Mouse (Mus musculus): Measurements from ENCODE around the gene Lypd6. TPM values are rescaled to one million over a fixed set of nuclear protein-coding genes. Genes with fewer than 3 reads are reported as not detected.

Lypd6 gene
- 17.4 and 17.5 TPM in 2 replicates for polyA plus RNA-seq (2014; fragmentation: Nextera tagmentation; extraction: Ambion mirVana)

GRCm38 (mm10) chr2:50066246-50066967, at the start of gene Lypd6:
Gene Lypd6, plus strand, starts transcription at chr2:50066429.
- peaks cover 3% of the 10 kb centered on the region; the same call in 1 of the 2 replicates for H3K27me3 ChIP-seq (ENCODE audit: control insufficient read depth, insufficient read depth, low read length)
- no peaks in the 10 kb centered on the region for H3K36me3 ChIP-seq (ENCODE audit: control insufficient read depth, insufficient read depth, low read length)
- ATAC-seq (ENCODE audit: low read depth) = peak; percentile 98
- H3K27ac ChIP-seq (ENCODE audit: low read depth, low read length) = no peak within 1 kb of the TSS
- H3K9me3 ChIP-seq (ENCODE audit: control insufficient read depth, low read length) = no peaks in the 10 kb centered on the region
- peak within 1 kb of the TSS; percentile 93 for H3K4me2 ChIP-seq (ENCODE audit: low read depth, low read length)
- H3K4me3 ChIP-seq (ENCODE audit: low read depth, low read length) = peak within 1 kb of the TSS; percentile 67
- under 1% methylated on average over 75 of the region's 76 CpGs for WGBS
- H3K4me1 ChIP-seq (ENCODE audit: control insufficient read depth, insufficient read depth, low read length) = peaks cover 12% of the 10 kb centered on the region; the same call in 1 of the 2 replicates
- H3K9ac ChIP-seq (replicated peaks; ENCODE audit: low read depth, low read length) = peak within 1 kb of the TSS; percentile 51

GRCm38 (mm10) chr2:50019477-50019876, 46.8 kb upstream of the Lypd6 start:
- Histone ChIP-seq H3K36me3 (ENCODE audit: control insufficient read depth, insufficient read depth, low read length) (no peaks in the 10 kb centered on the region), H3K4me1 (ENCODE audit: control insufficient read depth, insufficient read depth, low read length) (no peaks in the 10 kb centered on the region), H3K4me3 (ENCODE audit: low read depth, low read length) (no peak overlapping the region), H3K9me3 (ENCODE audit: control insufficient read depth, low read length) (no peaks in the 10 kb centered on the region), H3K9ac (replicated peaks; ENCODE audit: low read depth, low read length) (no peak overlapping the region), H3K27me3 (ENCODE audit: control insufficient read depth, insufficient read depth, low read length) (no peaks in the 10 kb centered on the region), H3K27ac (ENCODE audit: low read depth, low read length) (no peak overlapping the region), H3K4me2 (ENCODE audit: low read depth, low read length) (no peak overlapping the region)
- no peak for ATAC-seq (ENCODE audit: low read depth)
- WGBS = 84% methylated on average over 1 of the region's 1 CpGs

DNA sequence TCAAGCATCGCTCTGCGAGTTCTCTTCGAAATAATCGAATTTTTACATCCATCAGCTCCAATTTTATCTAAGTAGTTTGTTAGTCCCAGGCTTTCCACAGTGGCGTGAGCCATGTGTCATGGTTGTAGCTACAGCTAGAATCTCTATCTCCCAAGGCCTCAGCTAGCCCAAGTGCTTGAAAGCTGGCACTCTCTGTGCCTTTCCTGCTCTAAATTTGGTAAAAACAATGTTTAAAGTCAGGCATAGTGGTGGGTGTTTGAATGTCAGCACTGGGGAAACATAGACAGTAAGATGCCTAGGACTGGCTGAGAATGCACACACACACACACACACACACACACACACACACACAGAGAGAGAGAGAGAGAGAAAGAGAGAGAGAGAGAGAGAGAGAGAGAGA, 40.7 kb upstream of the Lypd6 start:
- no peak overlapping the region for H3K4me3 ChIP-seq (ENCODE audit: low read depth, low read length)

GRCm38 (mm10) chr2:50028930-50029329, 37.3 kb upstream of the Lypd6 start:
- 68% methylated on average over 8 of the region's 8 CpGs for WGBS
- no peaks in the 10 kb centered on the region for H3K4me1 ChIP-seq (ENCODE audit: control insufficient read depth, insufficient read depth, low read length)
- no peak for ATAC-seq (ENCODE audit: low read depth)

More for the DNA sequence above, 40.7 kb upstream of the Lypd6 start:
- no peak for ATAC-seq (ENCODE audit: low read depth)
- H3K4me2 ChIP-seq (ENCODE audit: low read depth, low read length) = no peak overlapping the region
- no peaks in the 10 kb centered on the region for H3K36me3 ChIP-seq (ENCODE audit: control insufficient read depth, insufficient read depth, low read length)
- H3K9ac ChIP-seq (replicated peaks; ENCODE audit: low read depth, low read length) = no peak overlapping the region
- H3K9me3 ChIP-seq (ENCODE audit: control insufficient read depth, low read length) = no peaks in the 10 kb centered on the region
- WGBS = 90% methylated on average over 5 of the region's 5 CpGs
- H3K27me3 ChIP-seq (ENCODE audit: control insufficient read depth, insufficient read depth, low read length) = no peaks in the 10 kb centered on the region
- H3K4me1 ChIP-seq (ENCODE audit: control insufficient read depth, insufficient read depth, low read length) = no peaks in the 10 kb centered on the region
- no peak overlapping the region for H3K27ac ChIP-seq (ENCODE audit: low read depth, low read length)

DNA sequence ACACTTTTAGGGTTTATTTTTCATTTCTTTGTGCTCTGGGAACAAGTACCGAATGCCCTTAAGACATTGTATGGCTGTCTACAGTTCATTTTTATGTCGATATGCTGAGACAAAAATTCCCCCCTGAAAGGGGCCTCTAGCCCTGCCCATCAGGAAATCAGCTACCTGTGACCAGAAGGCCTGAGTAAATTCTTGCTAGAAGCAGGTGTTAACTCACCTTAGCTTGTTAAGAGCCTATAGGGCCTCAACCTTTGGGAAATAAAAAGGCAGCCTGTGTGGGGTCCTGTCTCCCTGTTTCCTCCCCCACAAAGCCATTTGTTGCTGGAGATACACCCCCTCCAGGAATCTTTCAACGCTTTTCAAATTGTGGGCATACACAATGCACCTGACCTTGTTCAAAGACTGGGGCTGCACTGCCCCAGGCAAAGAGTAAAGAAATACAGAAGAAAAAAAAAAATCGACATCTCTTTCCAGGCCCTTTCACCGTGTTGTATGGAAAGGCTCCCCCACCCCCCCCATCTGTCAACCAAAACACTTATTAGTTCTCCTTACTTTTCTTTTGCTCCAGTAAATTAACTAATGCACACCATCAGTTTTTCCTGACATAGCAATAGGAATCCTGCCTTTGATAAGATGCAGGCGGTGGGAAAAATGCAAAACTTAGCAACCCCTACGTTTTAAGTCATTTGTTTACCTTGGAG, 21.9 kb upstream of the Lypd6 start:
- H3K27ac ChIP-seq (ENCODE audit: low read depth, low read length) = no peak overlapping the region
- no peaks in the 10 kb centered on the region for H3K4me1 ChIP-seq (ENCODE audit: control insufficient read depth, insufficient read depth, low read length)
- no peaks in the 10 kb centered on the region for H3K36me3 ChIP-seq (ENCODE audit: control insufficient read depth, insufficient read depth, low read length)
- no peak for ATAC-seq (ENCODE audit: low read depth)
- no peaks in the 10 kb centered on the region for H3K27me3 ChIP-seq (ENCODE audit: control insufficient read depth, insufficient read depth, low read length)
- H3K9ac ChIP-seq (replicated peaks; ENCODE audit: low read depth, low read length) = no peak overlapping the region
- no peaks in the 10 kb centered on the region for H3K9me3 ChIP-seq (ENCODE audit: control insufficient read depth, low read length)
- no peak overlapping the region for H3K4me3 ChIP-seq (ENCODE audit: low read depth, low read length)
- no peak overlapping the region for H3K4me2 ChIP-seq (ENCODE audit: low read depth, low read length)
- WGBS = 55% methylated on average over 7 of the region's 7 CpGs

More at GRCm38 (mm10) chr2:50028930-50029329, 37.3 kb upstream of the Lypd6 start:
- Histone ChIP-seq H3K27me3 (ENCODE audit: control insufficient read depth, insufficient read depth, low read length) (no peaks in the 10 kb centered on the region), H3K36me3 (ENCODE audit: control insufficient read depth, insufficient read depth, low read length) (no peaks in the 10 kb centered on the region), H3K9me3 (ENCODE audit: control insufficient read depth, low read length) (no peaks in the 10 kb centered on the region), H3K27ac (ENCODE audit: low read depth, low read length) (no peak overlapping the region), H3K4me3 (ENCODE audit: low read depth, low read length) (no peak overlapping the region), H3K4me2 (ENCODE audit: low read depth, low read length) (no peak overlapping the region), H3K9ac (replicated peaks; ENCODE audit: low read depth, low read length) (no peak overlapping the region)

DNA sequence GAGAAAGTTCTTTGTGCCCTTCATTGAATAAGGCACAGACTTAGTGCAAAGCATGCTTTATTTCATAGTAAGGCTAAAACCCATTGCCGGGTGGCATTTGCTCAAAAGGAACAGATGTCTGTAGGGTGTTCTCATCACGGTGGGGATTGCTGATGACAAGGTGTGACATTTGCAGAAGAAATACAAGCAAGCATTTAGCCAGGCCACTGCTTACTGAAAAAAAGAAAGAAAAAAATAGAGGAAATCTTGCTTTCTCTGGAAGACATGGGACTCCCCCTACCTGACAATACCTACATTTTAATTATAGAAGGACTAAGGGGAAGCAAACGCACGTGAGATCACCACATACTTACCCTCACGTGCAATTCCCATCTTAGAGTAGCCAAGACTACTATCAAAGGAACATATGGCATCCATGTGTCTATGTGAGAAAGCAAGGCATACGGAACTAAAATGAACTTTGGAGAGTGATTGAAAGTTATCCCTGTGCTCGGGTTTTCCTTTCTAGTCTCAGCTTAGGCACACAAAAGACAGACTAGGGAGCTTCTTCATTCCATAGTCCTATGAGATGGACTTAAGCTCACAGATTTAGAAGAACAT, 21.3 kb upstream of the Lypd6 start:
- H3K4me2 ChIP-seq (ENCODE audit: low read depth, low read length) = no peak overlapping the region
- WGBS = 72% methylated on average over 7 of the region's 7 CpGs

DNA sequence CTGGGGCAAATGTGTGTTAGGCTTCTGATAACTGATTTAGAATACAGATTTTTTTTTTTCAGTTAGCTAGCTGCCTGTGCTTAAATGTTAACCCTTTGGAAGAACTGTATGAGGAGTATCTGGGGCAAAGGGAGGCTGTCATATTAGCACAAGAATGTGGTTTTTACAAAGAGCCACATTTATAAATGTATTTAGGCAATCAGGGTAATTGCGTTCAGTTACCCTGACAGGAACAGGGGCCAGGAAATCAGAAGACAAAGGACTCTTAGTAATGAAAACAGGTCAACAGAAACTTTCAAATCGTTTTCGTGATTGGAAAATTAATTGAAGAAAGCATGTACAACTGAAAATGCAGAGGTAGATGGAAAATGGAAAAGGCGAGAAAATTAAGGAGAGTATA, 20.4 kb upstream of the Lypd6 start:
- Histone ChIP-seq H3K36me3 (ENCODE audit: control insufficient read depth, insufficient read depth, low read length) (no peaks in the 10 kb centered on the region), H3K4me3 (ENCODE audit: low read depth, low read length) (no peak overlapping the region), H3K4me2 (ENCODE audit: low read depth, low read length) (no peak overlapping the region), H3K9me3 (ENCODE audit: control insufficient read depth, low read length) (no peaks in the 10 kb centered on the region), H3K27ac (ENCODE audit: low read depth, low read length) (no peak overlapping the region), H3K27me3 (ENCODE audit: control insufficient read depth, insufficient read depth, low read length) (no peaks in the 10 kb centered on the region), H3K9ac (replicated peaks; ENCODE audit: low read depth, low read length) (no peak overlapping the region), H3K4me1 (ENCODE audit: control insufficient read depth, insufficient read depth, low read length) (no peaks in the 10 kb centered on the region)
- ATAC-seq (ENCODE audit: low read depth) = no peak
- 75% methylated on average over 4 of the region's 4 CpGs for WGBS

More for the DNA sequence above, 21.3 kb upstream of the Lypd6 start:
- Histone ChIP-seq H3K4me3 (ENCODE audit: low read depth, low read length) (no peak overlapping the region), H3K27ac (ENCODE audit: low read depth, low read length) (no peak overlapping the region), H3K9ac (replicated peaks; ENCODE audit: low read depth, low read length) (no peak overlapping the region), H3K4me1 (ENCODE audit: control insufficient read depth, insufficient read depth, low read length) (no peaks in the 10 kb centered on the region), H3K9me3 (ENCODE audit: control insufficient read depth, low read length) (no peaks in the 10 kb centered on the region), H3K27me3 (ENCODE audit: control insufficient read depth, insufficient read depth, low read length) (no peaks in the 10 kb centered on the region), H3K36me3 (ENCODE audit: control insufficient read depth, insufficient read depth, low read length) (no peaks in the 10 kb centered on the region)
- ATAC-seq (ENCODE audit: low read depth) = no peak

GRCm38 (mm10) chr2:50048442-50048841, 17.8 kb upstream of the Lypd6 start:
- H3K4me3 ChIP-seq (ENCODE audit: low read depth, low read length) = no peak overlapping the region
- H3K4me1 ChIP-seq (ENCODE audit: control insufficient read depth, insufficient read depth, low read length) = no peaks in the 10 kb centered on the region
- no peaks in the 10 kb centered on the region for H3K9me3 ChIP-seq (ENCODE audit: control insufficient read depth, low read length)
- no peak overlapping the region for H3K27ac ChIP-seq (ENCODE audit: low read depth, low read length)
- ATAC-seq (ENCODE audit: low read depth) = no peak
- H3K4me2 ChIP-seq (ENCODE audit: low read depth, low read length) = no peak overlapping the region
- no peak overlapping the region for H3K9ac ChIP-seq (replicated peaks; ENCODE audit: low read depth, low read length)
- H3K36me3 ChIP-seq (ENCODE audit: control insufficient read depth, insufficient read depth, low read length) = no peaks in the 10 kb centered on the region
- no peaks in the 10 kb centered on the region for H3K27me3 ChIP-seq (ENCODE audit: control insufficient read depth, insufficient read depth, low read length)

DNA sequence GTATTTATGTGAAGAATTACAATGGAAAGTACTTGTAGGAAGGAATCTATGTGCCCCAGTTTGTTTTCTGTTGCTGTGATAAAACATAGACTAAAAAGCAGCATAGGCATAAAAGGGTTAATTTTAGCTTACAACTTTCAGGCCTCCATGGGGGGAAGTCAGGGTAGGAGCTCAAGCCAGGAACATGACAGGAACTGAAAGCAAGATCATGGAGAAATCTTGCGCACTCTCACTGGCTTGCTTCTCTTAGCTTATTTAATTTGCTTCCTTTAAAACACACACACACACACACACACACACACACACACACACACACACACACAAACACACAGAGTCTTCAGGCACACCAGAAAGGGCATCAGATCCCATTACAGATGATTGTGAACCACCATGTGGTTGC, 12.3 kb upstream of the Lypd6 start:
- Histone ChIP-seq H3K36me3 (ENCODE audit: control insufficient read depth, insufficient read depth, low read length) (no peaks in the 10 kb centered on the region), H3K9ac (replicated peaks; ENCODE audit: low read depth, low read length) (no peak overlapping the region), H3K4me2 (ENCODE audit: low read depth, low read length) (no peak overlapping the region), H3K27me3 (ENCODE audit: control insufficient read depth, insufficient read depth, low read length) (no peaks in the 10 kb centered on the region), H3K4me3 (ENCODE audit: low read depth, low read length) (no peak overlapping the region), H3K9me3 (ENCODE audit: control insufficient read depth, low read length) (no peaks in the 10 kb centered on the region), H3K4me1 (ENCODE audit: control insufficient read depth, insufficient read depth, low read length) (no peaks in the 10 kb centered on the region), H3K27ac (ENCODE audit: low read depth, low read length) (no peak overlapping the region)
- ATAC-seq (ENCODE audit: low read depth) = no peak
- 95% methylated on average over 1 of the region's 1 CpGs for WGBS
